Mouse (Mus musculus) kidney, postnatal 4 days (tissue): Measurements from ENCODE around the gene Psg17.
"Not testable (repeated sequence)": the region's sequence is repeated elsewhere in the genome, so short reads cannot be mapped to it uniquely, and the experiment has no call there.

Source experiments
- DNase-seq, 2 experiments: peaks; one replicate each; pipeline ENCODE4 v3.0.0; 2021; ENCODE audit warnings: mixed read lengths in 2 of 2

Psg17 gene

GRCm38 (mm10) chr7:18821507-18821906, at the start of gene Psg17:
TSS of gene Psg17 (minus strand) at chr7:18821607.
- no peak for DNase-seq

- not testable (repeated sequence) for DNase-seq
Measured at GRCm38 (mm10) chr7:18871031-18871430, 49.6 kb upstream of the Psg17 start, which contains the start of gene Pglyrp1. TSS of gene Pglyrp1 (plus strand) at chr7:18871331.

GRCm38 (mm10) chr7:18868491-18868890, 47.1 kb upstream of the Psg17 start:
- no peak for DNase-seq

- DNase-seq: no peak
Measured at GRCm38 (mm10) chr7:18862801-18863200, 41.4 kb upstream of the Psg17 start.

GRCm38 (mm10) chr7:18858310-18858916, 37.0 kb upstream of the Psg17 start:
- DNase-seq: peak in 1 of 2 experiments; percentile 27

GRCm38 (mm10) chr7:18848395-18848794, 27.0 kb upstream of the Psg17 start:
- DNase-seq: no peak

GRCm38 (mm10) chr7:18844811-18845210, 23.4 kb upstream of the Psg17 start:
- DNase-seq: peak in 1 of 2 experiments; percentile 24

- no peak for DNase-seq
Measured at GRCm38 (mm10) chr7:18841174-18841567, 19.8 kb upstream of the Psg17 start.

GRCm38 (mm10) chr7:18840386-18841173, 19.2 kb upstream of the Psg17 start:
- DNase-seq: peak; percentile 68 to 79

GRCm38 (mm10) chr7:18839865-18840264, 18.5 kb upstream of the Psg17 start, which contains the start of gene Mill2:
TSS of gene Mill2 (plus strand) at chr7:18839966.
- DNase-seq: peak in 1 of 2 experiments; percentile 34

- peak; percentile 28 to 30 for DNase-seq
Measured at GRCm38 (mm10) chr7:18832298-18832697, 10.9 kb upstream of the Psg17 start.

GRCm38 (mm10) chr7:18829545-18829944, 8.1 kb upstream of the Psg17 start:
- no peak for DNase-seq

- DNase-seq: peak in 1 of 2 experiments; percentile 16
Measured at GRCm38 (mm10) chr7:18828592-18828991, 7.2 kb upstream of the Psg17 start.

- DNase-seq: no peak
Measured at GRCm38 (mm10) chr7:18827792-18828546, 6.6 kb upstream of the Psg17 start.

- DNase-seq: no peak
Measured at GRCm38 (mm10) chr7:18818301-18818700, 3.1 kb downstream of the Psg17 start.

- DNase-seq: no peak
Measured at GRCm38 (mm10) chr7:18803526-18803925, 17.9 kb downstream of the Psg17 start.

- DNase-seq: no peak
Measured at GRCm38 (mm10) chr7:18799129-18799528, 22.3 kb downstream of the Psg17 start.

- no peak for DNase-seq
Measured at GRCm38 (mm10) chr7:18798420-18798819, 23.0 kb downstream of the Psg17 start, which contains the start of gene Psg19. TSS of gene Psg19 (minus strand) at chr7:18798520.

- DNase-seq: not testable (repeated sequence)
Measured at GRCm38 (mm10) chr7:18790671-18791070, 30.7 kb downstream of the Psg17 start.

- DNase-seq: not testable (repeated sequence)
Measured at GRCm38 (mm10) chr7:18781301-18781700, 40.1 kb downstream of the Psg17 start.

GRCm38 (mm10) chr7:18779337-18779781, 42.0 kb downstream of the Psg17 start:
- DNase-seq: peak in 1 of 2 experiments; percentile 1
